Mouse (Mus musculus) megakaryocyte, embryonic 14.5 days (primary cell): Measurements from ENCODE around the gene Plin2.

Experiments used
- FLI1 ChIP-seq: IDR thresholded peaks from 2 replicates; pipeline ENCODE4 v1.6.1; 2012; ENCODE audit warnings: low read length, inconsistent platforms, mixed read lengths
- GATA1 ChIP-seq: IDR thresholded peaks from 3 replicates; pipeline ENCODE4 v1.6.1; 2012; ENCODE audit warnings: mixed read lengths, low read length, inconsistent platforms, borderline replicate concordance

- TF ChIP-seq GATA1 (no peak), FLI1 (no peak)
Observed at GRCm38 (mm10) chr4:86718878-86719577, 49.2 kb upstream of the Plin2 start.
